Mouse (Mus musculus): Measurements from ENCODE around the gene Neurl4.
A peak's percentile ranks its signal among the peaks of the same experiment; 100 is the strongest.

The Neurl4 gene

GRCm38 (mm10) chr11:69930967-69931537 lies 30.2 kb downstream of the Neurl4 start:
- no peak for DNase-seq (ENCODE audit: low read depth in 2 of 2, low spot score in 2 of 2)

- DNase-seq (ENCODE audit: low read depth in 2 of 2, low spot score in 2 of 2): no peak
These were observed 30.9 kb downstream of the Neurl4 start for GRCm38 (mm10) chr11:69931769-69932168.

GRCm38 (mm10) chr11:69932254-69932653 lies 31.4 kb downstream of the Neurl4 start:
- no peak for DNase-seq (ENCODE audit: low read depth in 2 of 2, low spot score in 2 of 2)

- no peak for DNase-seq (ENCODE audit: low read depth in 2 of 2, low spot score in 2 of 2)
These were observed 32.2 kb downstream of the Neurl4 start for GRCm38 (mm10) chr11:69933066-69933465.

- peak; percentile 90 to 93 for DNase-seq (ENCODE audit: low read depth in 2 of 2, low spot score in 2 of 2)
These were observed 33.3 kb downstream of the Neurl4 start for GRCm38 (mm10) chr11:69934169-69934568.

- no peak for DNase-seq (ENCODE audit: low read depth in 2 of 2, low spot score in 2 of 2)
These were observed 33.8 kb downstream of the Neurl4 start for GRCm38 (mm10) chr11:69934681-69935080.

- peak; percentile 53 to 59 for DNase-seq (ENCODE audit: low read depth in 2 of 2, low spot score in 2 of 2)
These were observed 34.4 kb downstream of the Neurl4 start, which contains the start of gene Ybx2 for GRCm38 (mm10) chr11:69935137-69935879. Gene Ybx2, plus strand, starts transcription at chr11:69935796.

- no peak for DNase-seq (ENCODE audit: low read depth in 2 of 2, low spot score in 2 of 2)
These were observed 35.3 kb downstream of the Neurl4 start for GRCm38 (mm10) chr11:69936156-69936555.

GRCm38 (mm10) chr11:69936714-69937347 lies 36.0 kb downstream of the Neurl4 start:
- no peak for DNase-seq (ENCODE audit: low read depth in 2 of 2, low spot score in 2 of 2)

- DNase-seq (ENCODE audit: low read depth in 2 of 2, low spot score in 2 of 2): no peak
These were observed 36.5 kb downstream of the Neurl4 start for GRCm38 (mm10) chr11:69937385-69937784.

- no peak for DNase-seq (ENCODE audit: low read depth in 2 of 2, low spot score in 2 of 2)
These were observed 37.0 kb downstream of the Neurl4 start for GRCm38 (mm10) chr11:69937834-69938233.

- DNase-seq (ENCODE audit: low read depth in 2 of 2, low spot score in 2 of 2): no peak
These were observed 37.6 kb downstream of the Neurl4 start for GRCm38 (mm10) chr11:69938401-69938979.

GRCm38 (mm10) chr11:69939181-69939580 lies 38.3 kb downstream of the Neurl4 start:
- no peak for DNase-seq (ENCODE audit: low read depth in 2 of 2, low spot score in 2 of 2)

- no peak for DNase-seq (ENCODE audit: low read depth in 2 of 2, low spot score in 2 of 2)
These were observed 38.9 kb downstream of the Neurl4 start for GRCm38 (mm10) chr11:69939731-69940130.

GRCm38 (mm10) chr11:69940962-69941361 lies 40.1 kb downstream of the Neurl4 start:
- no peak for DNase-seq (ENCODE audit: low read depth in 2 of 2, low spot score in 2 of 2)

GRCm38 (mm10) chr11:69945216-69945615 lies 44.3 kb downstream of the Neurl4 start:
- no peak for DNase-seq (ENCODE audit: low read depth in 2 of 2, low spot score in 2 of 2)

- no peak for DNase-seq (ENCODE audit: low read depth in 2 of 2, low spot score in 2 of 2)
These were observed 45.4 kb downstream of the Neurl4 start for GRCm38 (mm10) chr11:69945997-69946891.

GRCm38 (mm10) chr11:69947337-69948065 lies 46.6 kb downstream of the Neurl4 start:
- no peak for DNase-seq (ENCODE audit: low read depth in 2 of 2, low spot score in 2 of 2)

- DNase-seq (ENCODE audit: low read depth in 2 of 2, low spot score in 2 of 2): peak; percentile 55 to 65
These were observed 47.3 kb downstream of the Neurl4 start, which contains the start of gene Slc2a4 for GRCm38 (mm10) chr11:69948066-69948762. Gene Slc2a4, minus strand, starts transcription at chr11:69948188.

All from CD8-positive naive resting alpha-beta T cell, adult 2 months (primary cell).